Mouse (Mus musculus) heart, embryonic 14.5 days (tissue): Measurements from ENCODE around the gene Fcer1g. TPM values are rescaled to one million over a fixed set of nuclear protein-coding genes. Genes with fewer than 3 reads are reported as not detected.

Experiments
- polyA plus RNA-seq: library from polyadenylated mRNA; unstranded; fragments of >200 nt; fragmentation: Nextera tagmentation; extraction: Ambion mirVana; gene quantifications from 2 replicates; pipeline ENCODE4 v1.2.1, GENCODE M21; 2014

Gene Fcer1g
- polyA plus RNA-seq, 1 experiment from 2014 or later = 30.1 TPM

Other genes starting within 250 kb of the Fcer1g start
- gene Fcgr4, start 215.4 kb downstream of the Fcer1g start, polyA plus RNA-seq = 1.0 and 1.5 TPM in 2 replicates
- gene Fcgr3, start 169.4 kb downstream of the Fcer1g start, polyA plus RNA-seq = 9.7 and 9.8 TPM in 2 replicates
- 3.0 and 4.7 TPM in 2 replicates for gene Cfap126, start 120.4 kb downstream of the Fcer1g start, polyA plus RNA-seq
- 622 and 642 TPM in 2 replicates for gene Sdhc, start 83.8 kb downstream of the Fcer1g start, polyA plus RNA-seq
- not detected in 2 replicates for gene Mpz, start 83.7 kb downstream of the Fcer1g start, polyA plus RNA-seq
- 58.8 TPM in 2 replicates for gene Pcp4l1, start 38.1 kb downstream of the Fcer1g start, polyA plus RNA-seq
- 0.28 and 0.32 TPM in 2 replicates for gene Nr1i3, start 20.4 kb downstream of the Fcer1g start, polyA plus RNA-seq
- 54.2 and 58.4 TPM in 2 replicates for gene Tomm40l, start 11.9 kb downstream of the Fcer1g start, polyA plus RNA-seq
- 5.3 TPM in 2 replicates for gene Apoa2, start 9.3 kb downstream of the Fcer1g start, polyA plus RNA-seq
- 2.8 and 3.0 TPM in 2 replicates for gene Adamts4, start 16.1 kb upstream of the Fcer1g start, polyA plus RNA-seq
- gene Ndufs2, start 17.0 kb upstream of the Fcer1g start, polyA plus RNA-seq = 541 and 561 TPM in 2 replicates
- 52.8 and 55.6 TPM in 2 replicates for gene B4galt3, start 36.0 kb upstream of the Fcer1g start, polyA plus RNA-seq
- gene Ppox, start 46.8 kb upstream of the Fcer1g start, polyA plus RNA-seq = 42.9 and 44.8 TPM in 2 replicates
- 43.2 and 45.5 TPM in 2 replicates for gene Usp21, start 53.6 kb upstream of the Fcer1g start, polyA plus RNA-seq
- 96.0 and 111 TPM in 2 replicates for gene Ufc1, start 60.7 kb upstream of the Fcer1g start, polyA plus RNA-seq
- 31.4 and 42.4 TPM in 2 replicates for gene Dedd, start 94.8 kb upstream of the Fcer1g start, polyA plus RNA-seq
- 28.4 and 31.8 TPM in 2 replicates for gene Nit1, start 111.3 kb upstream of the Fcer1g start, polyA plus RNA-seq
- 34.3 and 42.2 TPM in 2 replicates for gene Pfdn2, start 111.3 kb upstream of the Fcer1g start, polyA plus RNA-seq
- gene Klhdc9, start 126.4 kb upstream of the Fcer1g start, polyA plus RNA-seq = 0.63 and 1.0 TPM in 2 replicates
- 0.12 TPM in 1 of 2 replicates, not detected in the other for gene Nectin4, start 135.7 kb upstream of the Fcer1g start, polyA plus RNA-seq
- gene Arhgap30, start 154.6 kb upstream of the Fcer1g start, polyA plus RNA-seq = 0.54 and 0.62 TPM in 2 replicates
- gene Usf1, start 176.9 kb upstream of the Fcer1g start, polyA plus RNA-seq = 46.7 and 58.5 TPM in 2 replicates
- gene Tstd1, start 184.5 kb upstream of the Fcer1g start, polyA plus RNA-seq = 1.5 and 2.1 TPM in 2 replicates
- gene F11r, start 203.2 kb upstream of the Fcer1g start, polyA plus RNA-seq = 70.9 and 74.7 TPM in 2 replicates